Mouse (Mus musculus) C2C12 (cell line): ENCODE measurements around the gene Stum.

Source experiments
- CEBPB ChIP-seq: IDR thresholded peaks from one replicate; pipeline ENCODE4 v1.6.1; 2011; ENCODE audit warnings: low read depth, mild to moderate bottlenecking, control low read depth, moderate library complexity
- CTCF ChIP-seq: IDR thresholded peaks from one replicate; pipeline ENCODE4 v1.5.1; 2011; ENCODE audit not compliant: control insufficient read depth, insufficient read depth, insufficient read length
- FOSL1 ChIP-seq: IDR thresholded peaks from one replicate; pipeline ENCODE4 v1.8.0; 2011; ENCODE audit warnings: mild to moderate bottlenecking, low read length; ENCODE audit not compliant: poor library complexity, insufficient read depth, severe bottlenecking
- MAX ChIP-seq: IDR thresholded peaks from one replicate; pipeline ENCODE4 v1.6.1; 2011; ENCODE audit warnings: mild to moderate bottlenecking, control low read depth
- MYOD1 ChIP-seq: IDR thresholded peaks from one replicate; pipeline ENCODE4 v1.6.1; 2011; ENCODE audit warnings: low read depth; ENCODE audit not compliant: control insufficient read depth, insufficient read length
- MYOG ChIP-seq: IDR thresholded peaks from one replicate; pipeline ENCODE4 v1.6.1; 2011; ENCODE audit not compliant: control insufficient read depth, insufficient read length; ENCODE audit errors: extremely low read depth
- USF1 ChIP-seq: IDR thresholded peaks from one replicate; pipeline ENCODE4 v1.6.1; 2011; ENCODE audit warnings: low read depth, mild to moderate bottlenecking, control low read depth, moderate library complexity

GRCm38 (mm10) chr1:180444411-180444810, 38.9 kb downstream of the Stum start:
- TF ChIP-seq MAX (no peak), CTCF (no peak), USF1 (no peak), MYOD1 (no peak), MYOG (no peak), CEBPB (no peak), FOSL1 (no peak)
